Mouse (Mus musculus) E14TG2a.4 (cell line): ENCODE data around the gene Mapk11.

ENCODE experiments used
- CTCF ChIP-seq: conservative IDR thresholded peaks from 2 replicates; pipeline ENCODE4 v1.5.1; 2014; ENCODE audit warnings: low read length
- NANOG ChIP-seq: IDR thresholded peaks from 2 replicates; pipeline ENCODE4 v1.6.1; 2014; ENCODE audit warnings: borderline replicate concordance, low read length, mixed read lengths
- POU5F1 ChIP-seq: IDR thresholded peaks from 2 replicates; pipeline ENCODE4 v1.6.1; 2014; ENCODE audit warnings: low read length, borderline replicate concordance

GRCm38 (mm10) chr15:89144965-89145364 is 4.5 kb downstream of the Mapk11 start:
- no peak for TF ChIP-seq CTCF
- no peak for TF ChIP-seq POU5F1
- no peak for TF ChIP-seq NANOG
